Mouse (Mus musculus) frontal cortex, postnatal 25 days (tissue): ENCODE measurements around the gene Lair1.
"Not testable (repeated sequence)": the region's sequence is repeated elsewhere in the genome, so short reads cannot be mapped to it uniquely, and the experiment has no call there.

Experiments used
- DNase-seq, 2 experiments: peaks; one replicate each; pipeline ENCODE4 v3.0.0; 2022; ENCODE audit warnings: low spot score in 2 of 2

Gene Lair1

DNA sequence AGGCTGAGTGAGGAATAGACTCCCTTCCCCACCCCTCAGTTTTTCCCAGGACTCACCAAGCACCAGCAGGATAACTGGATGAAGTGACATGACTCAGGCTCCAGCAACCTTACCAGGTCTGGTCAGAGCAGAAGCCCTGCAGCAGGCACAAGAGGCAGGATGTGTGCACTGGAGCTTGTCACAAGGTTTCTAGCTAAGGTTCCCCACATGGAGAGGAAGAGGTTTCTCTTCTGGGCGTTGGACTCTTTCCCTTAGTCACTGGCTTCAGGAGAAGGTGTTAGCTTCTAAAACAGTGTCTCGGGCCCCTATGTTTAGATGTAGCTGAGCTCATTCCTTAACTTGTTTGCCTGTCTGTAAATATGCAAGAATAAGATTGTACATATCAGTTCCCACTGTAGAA, at the start of gene Lair1:
Gene Lair1, minus strand, starts transcription at position 192 of the 400 bp plus-strand sequence.
- DNase-seq, result no peak

DNA sequence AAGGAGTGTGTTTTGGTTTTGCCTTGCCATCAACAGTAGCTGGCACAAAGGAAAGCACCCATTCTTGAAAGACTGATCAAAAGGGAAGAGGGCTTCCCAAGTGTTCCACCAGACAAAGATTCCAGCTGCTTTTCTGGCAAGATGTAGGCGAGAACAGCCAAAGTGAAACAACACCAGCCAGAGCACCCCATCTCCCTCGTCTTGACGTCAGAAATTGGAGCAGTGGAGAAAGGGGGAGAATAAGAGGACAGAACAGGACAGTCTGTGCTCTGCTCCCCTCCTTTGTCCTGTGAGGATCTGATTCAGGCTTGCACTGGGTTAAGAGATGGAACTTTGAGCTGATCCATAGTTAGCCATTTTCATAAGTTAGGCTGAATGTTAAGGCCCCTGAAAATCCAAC, 48.8 kb upstream of the Lair1 start:
- DNase-seq, result no peak

DNA sequence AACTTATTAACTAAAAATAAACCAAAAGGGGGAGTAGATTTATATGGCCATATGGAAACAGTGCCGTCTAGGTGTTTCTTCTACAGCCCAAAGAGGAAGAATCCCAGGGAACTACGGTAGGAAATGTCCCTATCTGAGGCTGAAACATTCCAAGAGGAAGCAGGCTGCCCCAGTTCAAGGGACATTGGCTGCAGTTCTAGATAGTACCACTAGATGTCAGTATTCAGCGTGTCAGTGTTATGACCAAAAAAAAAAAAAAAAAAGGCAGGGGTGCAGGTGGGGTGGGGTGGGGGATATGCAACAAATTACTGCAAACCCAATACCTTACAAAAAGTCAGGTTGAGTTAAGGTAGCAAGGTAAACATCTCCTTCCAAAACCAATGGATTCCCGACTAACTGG, 40.4 kb upstream of the Lair1 start:
- DNase-seq, result no peak

DNA sequence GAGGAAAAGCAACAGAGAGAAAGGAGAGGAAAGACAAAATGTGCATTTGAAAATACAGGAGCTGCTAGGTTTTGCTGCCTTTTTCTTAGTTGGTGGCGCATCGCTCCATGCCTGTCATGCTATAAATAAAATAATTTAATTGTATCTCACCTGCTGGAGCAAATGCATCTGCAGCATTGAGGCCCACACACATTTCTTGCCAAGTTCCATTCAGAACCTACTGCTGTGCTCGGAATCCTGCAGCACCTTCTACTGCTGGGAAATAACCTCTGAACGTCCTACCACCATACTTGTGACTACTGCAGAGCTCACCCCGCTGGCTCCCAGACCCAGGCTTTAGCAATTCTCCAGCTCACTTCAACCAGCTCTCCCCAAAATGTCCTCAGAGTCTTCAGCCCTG, 38.1 kb upstream of the Lair1 start:
- no peak for DNase-seq

DNA sequence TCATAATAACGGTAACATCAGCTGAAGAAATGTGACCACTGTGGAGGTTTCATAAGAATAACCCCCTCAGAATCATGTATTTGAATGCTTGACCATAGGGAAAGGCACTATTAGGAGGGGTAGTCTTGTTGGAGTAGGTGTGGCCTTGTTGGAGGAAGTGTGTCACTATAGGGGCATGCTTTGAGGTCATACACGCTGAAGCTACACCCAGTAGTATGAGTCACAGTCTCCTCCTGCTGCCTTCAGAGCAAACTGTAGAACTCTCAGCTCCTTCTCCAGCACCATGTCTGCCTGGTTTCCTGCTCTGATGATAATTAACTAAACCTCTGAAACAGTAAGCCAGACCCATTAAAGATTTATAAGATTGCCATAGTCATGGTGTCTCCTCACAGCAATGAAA, 35.8 kb upstream of the Lair1 start:
- DNase-seq, result no peak

DNA sequence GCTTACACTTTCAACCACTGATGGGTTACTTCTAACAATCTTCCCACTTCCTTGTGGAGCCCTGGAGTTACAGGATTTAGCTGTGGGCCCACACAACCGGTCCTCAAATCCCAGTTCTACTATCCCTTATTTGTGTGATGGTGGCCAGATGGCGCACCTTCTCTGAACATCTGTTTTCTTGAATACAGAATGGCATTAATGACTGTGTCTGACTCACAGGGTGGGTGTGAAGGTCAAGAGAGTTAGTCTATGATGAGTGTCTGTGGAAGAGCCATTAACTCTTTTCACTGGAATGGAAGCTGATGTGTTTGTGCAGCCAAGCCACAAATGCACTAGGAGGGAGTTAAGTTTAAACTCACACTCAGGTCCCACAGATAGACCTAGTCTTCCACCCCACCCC, 35.3 kb upstream of the Lair1 start:
- DNase-seq, result no peak

DNA sequence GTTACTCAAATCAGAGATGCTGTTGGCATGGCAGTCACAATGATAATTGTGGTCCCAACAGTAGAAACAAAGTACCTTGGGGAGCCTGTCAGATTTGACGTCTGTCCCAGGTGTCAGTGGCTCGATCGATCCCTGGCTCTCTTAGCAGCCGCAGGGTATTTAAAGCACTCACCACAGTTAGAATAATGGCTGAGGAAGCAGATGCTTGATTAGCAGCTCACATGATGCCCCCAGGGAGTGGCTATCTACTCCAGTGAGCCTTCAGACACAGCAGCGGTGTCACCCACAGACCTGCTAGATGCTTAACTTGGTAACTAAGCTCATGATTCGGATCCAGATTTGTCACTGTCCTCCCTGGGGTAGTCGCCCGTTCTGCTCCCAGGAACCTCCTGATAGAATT, 28.2 kb upstream of the Lair1 start:
- no peak for DNase-seq

DNA sequence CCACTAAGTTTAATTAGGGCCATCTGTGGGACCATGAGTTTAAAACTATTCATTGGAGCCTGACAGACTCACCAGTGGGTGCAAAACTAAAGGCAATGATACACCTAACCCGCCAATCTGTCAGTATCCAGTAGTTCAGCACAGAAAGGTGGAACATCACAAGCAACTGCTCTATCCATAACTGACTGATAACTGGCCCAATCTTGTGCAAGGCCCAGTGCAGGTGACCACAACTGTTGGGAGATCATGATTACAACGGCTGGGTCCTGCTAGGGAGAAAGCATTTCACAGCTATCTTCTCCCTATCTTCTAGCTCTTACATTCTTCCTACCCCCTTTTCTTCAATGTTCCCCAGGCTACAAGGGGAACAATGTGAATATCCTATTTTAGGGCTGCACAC, 25.7 kb upstream of the Lair1 start:
- no peak for DNase-seq

DNA sequence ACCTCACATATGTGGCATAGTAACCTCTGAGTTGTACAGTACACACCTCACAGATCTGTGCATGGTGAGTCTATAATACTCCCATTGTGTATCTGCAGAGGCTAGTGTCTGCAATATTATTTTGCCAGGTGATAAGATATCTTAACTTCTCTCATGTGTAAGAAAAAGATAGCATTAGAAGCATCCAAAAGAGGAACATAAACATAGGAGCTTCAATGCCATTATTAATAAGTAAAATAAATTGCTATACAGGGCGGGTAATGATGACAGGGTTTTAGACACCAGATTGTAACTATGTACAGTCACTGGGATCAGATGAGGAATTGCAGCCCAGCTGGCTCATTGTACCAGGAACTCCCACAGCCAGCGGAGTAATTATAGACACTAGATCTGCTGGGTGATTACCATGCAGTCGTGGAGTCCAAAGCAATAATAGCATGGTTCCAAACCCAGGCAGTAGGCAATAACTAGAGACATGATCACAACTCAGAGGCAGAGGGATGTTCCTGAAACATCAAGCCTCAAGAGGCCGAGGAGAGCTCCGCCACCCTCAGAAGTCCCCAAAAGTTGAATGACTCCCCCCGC, 25.0 kb upstream of the Lair1 start:
- no peak for DNase-seq

DNA sequence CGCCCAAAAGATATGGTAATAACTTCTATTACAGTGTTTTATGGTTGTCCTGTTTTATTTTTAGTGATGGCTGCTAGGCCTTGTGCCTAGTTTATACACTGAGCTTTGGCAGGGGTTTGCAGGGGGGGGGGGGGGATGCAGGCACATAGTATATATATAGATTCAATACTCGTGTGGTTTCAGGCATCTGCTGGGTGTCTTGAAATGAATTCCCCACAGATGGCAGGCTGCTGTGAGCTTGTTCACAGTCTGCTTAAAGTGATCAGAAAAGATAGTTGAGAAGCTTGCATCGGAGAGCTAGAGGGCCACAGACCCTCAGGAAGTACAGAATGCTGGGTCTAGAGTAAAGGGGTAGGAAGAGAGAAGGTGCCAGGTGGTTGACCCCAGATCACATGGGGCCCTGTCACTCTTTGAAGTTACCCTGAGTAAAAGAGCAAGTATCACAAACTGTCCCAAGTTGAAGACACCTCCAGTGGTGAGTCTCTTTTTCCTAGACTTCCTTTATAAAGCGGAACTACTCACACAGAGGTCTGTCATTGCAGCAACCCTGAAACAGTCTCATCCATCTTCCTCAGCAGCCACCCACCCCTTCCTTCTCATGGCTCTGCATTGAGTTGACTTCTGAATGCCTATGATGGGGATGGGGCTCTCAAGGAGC, 24.4 kb upstream of the Lair1 start:
- DNase-seq, result peak in 1 of 2 experiments; percentile 35

DNA sequence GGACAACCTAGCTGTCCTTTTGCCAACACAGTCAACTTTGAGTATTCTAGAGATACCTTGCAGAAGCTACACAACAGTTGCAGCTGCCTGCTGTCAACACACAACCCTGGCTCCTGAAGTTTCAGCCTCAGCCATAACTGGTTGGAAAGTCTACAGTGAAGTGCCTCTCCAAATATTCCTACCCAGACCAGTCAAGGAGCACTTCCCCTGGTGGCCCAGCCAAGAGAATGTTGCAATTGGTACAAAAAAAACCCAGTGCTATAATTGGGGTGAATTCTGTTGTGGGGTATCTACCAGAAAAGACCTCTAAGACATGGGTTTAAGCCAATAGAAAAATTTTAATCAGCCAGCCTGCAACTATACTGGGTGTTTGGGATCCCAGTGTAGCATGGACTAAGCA, 22.6 kb upstream of the Lair1 start:
- no peak for DNase-seq

DNA sequence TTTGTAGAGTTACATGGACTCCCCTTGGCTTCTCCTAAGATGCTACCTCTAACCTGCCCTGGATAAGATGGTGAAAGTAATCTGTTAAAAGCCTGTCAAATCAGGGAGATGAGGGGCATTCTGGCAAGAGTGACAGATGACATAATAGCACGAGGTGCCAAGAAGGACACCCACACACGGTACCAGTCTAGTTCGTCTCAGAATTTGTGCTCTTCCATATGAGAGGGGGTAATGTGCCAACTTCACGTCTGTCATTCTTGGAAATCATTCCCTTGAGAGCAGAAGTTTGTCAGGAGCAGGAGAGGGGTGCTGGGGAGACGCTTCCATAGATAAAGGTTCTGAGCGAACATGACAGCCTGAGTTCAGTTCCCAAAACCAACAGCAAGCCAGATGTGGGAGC, 21.2 kb upstream of the Lair1 start:
- DNase-seq, result no peak

DNA sequence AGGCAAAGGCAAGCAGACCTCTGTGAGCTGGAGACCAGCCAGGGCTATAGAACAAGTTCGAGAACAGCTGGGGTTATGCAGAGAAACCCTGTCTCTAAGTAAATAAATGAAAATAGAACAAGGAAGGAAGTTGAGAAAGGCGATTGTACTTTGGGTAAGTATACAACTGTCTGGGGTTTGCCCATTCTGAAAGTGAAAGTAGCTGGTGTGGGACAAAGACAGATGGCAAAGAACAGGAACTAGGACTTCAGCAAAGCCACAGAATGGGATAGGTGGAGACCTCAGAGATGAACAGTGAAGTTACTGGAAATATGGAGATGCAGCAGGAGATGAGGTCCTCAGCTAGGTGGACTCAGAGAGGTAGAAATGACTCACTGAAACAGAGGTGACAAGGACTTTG, 19.8 kb upstream of the Lair1 start:
- DNase-seq, result no peak

DNA sequence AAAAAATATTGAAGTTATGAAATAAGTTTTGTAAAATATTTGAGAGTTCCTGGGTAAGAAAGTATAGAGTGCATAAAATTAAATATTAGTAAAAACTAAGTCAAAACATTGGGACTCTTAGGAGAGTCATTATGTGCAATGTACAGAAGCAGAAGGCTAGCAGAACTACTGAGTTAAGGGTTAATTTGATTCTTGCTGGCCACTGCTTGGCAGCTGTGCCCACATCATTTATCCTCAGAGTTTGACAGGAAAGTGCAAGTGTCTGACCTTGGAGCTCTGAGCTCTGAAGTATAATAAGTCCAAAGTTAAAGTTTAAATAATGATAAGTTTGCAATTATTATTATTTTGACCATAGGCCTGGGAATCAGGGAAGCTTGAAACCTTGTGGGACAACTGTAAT, 18.7 kb upstream of the Lair1 start:
- no peak for DNase-seq

DNA sequence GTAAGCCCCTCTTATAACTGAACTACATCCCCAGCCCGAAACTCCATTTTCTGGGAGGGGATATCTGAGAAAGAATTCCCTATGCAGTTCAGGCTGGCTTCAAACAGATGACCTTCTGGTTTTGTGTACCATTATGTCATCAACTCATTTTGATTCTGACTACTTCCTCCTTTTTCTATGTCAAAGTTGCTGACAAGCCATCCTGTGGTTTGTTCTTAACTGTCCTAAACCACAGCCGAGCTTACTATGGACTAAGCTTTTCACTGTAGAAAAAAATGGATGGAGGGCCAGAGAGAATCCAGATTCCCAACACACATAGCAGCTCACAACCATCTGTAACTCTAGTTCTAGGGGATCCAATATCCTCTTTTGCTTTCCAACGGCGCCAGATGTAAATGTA, 17.5 kb upstream of the Lair1 start:
- no peak for DNase-seq

DNA sequence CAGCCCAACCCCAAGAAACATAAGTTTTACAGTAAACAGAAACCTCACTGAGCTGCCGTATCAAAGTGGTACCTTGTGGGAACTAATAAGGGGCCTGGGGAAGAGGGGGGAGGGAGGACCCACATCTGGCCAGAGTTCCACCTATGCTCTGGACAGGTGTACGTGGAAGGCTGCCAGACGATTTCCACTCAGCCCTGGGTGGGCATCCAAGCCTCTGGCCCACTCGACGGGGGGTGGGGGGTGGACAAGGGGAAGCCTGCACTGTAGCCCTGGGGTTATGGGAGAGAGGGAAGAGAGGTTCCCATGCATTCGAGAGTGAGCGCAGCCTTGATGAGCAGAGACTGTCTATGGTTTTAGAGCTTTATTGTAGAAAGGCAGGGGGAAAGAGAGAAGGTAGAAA, 16.5 kb upstream of the Lair1 start:
- DNase-seq, result no peak

DNA sequence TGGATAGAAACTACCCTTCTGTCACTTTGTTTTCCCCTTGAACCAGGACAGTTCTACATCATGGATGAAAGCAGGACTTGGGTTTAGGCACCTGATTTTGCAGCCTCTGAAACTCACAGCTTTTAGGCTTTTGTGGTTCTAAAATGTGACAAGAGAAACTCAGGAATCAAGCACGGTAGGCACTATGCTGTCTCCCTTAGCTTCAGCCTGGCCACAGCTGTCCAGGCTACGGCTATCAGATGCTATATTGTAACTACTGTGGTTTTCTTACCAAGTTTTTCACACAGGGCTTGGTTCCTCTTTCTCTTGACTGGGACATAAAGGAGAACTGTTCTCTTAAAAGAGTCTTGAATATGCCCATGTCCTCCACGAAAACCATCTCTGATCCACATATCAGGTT, 10.1 kb upstream of the Lair1 start:
- DNase-seq, result no peak

DNA sequence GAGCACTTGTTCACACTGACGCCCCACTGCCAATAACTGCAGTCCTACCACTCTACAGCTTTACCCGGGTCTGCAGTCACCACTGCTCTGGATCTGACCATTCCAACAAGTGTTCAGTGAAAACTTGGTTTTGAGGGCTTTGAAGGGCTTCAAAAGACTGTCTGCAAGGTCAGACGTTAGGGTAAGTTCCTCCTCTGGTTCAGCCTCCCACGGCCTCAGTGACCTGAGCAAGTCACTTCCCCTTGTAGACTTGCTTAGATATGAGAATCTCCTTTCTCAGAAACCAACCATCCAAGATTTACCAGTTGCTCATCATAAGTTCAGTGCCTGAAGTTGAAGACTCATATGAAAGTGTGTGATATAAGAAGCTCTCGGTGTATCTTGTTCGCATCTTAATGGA, 8.1 kb upstream of the Lair1 start:
- no peak for DNase-seq

DNA sequence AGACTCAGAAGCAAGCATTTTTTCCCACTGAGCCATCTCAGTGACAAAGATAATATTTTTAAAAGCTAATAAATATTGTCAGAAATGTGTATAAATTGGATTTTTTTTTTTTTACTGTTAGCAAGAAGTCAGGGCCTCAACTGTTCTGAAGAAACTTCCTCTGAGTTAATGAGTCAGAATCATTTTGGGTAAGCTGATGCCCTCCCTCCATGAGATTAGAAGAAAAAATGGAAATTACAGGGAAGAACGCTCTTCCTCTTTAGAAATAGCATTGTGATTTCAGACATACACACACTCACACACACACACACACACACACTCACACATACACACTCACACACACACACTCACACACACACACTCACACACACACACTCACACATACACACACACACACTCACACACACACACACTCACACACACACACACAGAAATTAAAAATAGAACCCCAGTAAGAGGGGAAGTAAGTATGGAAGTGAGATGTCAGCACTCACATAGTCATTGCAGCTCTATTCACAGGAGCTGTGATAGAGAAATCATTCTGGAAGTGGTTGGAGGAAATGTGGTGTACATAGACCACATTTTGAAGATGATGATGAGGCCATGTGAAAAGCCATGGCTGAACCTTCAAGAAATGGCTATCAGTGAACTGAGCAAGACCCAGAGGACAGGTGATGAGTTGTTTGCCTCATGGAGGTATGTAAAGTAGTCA, 866 bp upstream of the Lair1 start:
- DNase-seq, result no peak

DNA sequence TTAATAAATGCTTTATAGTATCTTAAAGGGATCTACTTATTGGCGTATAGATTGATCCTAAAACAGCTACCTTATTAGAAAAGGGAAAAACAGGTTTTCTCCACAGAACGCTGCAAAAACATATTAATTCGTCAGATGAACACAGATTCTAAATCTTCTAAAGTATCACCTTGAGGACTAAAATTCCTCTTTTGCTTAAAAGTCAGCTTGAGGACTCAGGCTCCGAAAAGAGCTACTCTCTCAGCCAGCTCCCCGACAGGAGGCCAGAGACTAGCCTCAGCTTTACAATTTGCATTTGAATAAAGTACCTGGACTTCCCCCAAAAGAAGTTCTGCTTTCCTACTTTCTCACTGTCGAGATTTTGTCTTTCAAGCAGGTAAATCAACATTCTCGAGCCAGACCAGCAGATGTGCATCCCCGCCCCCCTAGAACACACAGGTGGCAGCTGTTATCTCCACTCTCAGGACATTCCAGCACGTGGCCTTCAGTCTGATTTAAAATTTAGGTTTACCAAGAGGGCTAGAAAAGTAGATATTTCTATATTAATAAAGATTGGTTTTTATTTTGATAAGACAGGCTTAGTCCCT, 2.3 kb downstream of the Lair1 start:
- DNase-seq, result not testable (repeated sequence)

DNA sequence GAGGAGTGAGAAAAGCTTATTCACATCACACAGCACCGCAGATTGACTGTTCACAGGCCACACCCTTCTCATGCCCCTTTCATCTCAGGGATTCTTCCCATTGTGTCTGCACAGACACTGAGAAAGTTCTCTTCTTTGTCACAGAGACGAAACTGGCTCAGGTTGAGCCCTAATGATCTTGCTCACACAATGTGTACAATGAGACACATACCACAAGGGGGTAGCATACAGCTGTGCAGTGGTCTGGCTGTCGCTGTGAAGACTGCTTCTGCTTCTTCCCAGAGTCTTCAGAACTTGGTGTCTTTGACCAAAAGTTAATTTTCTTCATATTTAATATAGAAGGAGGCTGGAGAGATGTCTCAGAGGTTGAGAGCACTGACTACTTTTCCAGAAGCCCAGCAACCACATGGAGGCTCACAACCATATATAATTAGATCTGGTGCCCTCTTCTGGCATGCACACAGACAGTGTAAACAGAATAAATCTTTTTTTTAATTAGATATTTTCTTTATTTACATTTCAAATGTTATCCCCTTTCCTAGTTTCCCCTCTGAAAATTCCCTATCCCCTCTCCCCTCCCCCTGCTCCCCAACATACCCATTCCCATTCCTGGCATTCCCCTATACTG, 36.1 kb downstream of the Lair1 start:
- peak in 1 of 2 experiments; percentile 13 for DNase-seq

DNA sequence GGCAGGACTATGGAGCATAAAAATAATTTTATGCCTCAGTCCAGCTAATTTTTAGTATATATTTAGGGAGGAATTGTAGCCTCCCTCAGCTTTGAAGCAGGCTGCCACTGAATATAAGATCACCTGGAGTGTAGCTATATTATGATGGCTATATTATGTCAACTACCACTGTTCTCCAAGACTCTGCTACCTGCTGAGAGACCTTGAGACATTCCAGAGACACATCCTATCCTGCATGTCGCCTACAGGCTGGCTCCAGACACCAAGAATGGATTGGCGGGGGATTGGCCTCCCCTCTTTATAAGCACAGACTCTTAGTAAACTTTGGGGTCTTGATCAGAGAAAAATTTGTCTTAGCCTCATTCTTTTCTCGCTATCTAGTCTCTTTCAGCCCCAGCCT, 58.4 kb downstream of the Lair1 start:
- not testable (repeated sequence) for DNase-seq

DNA sequence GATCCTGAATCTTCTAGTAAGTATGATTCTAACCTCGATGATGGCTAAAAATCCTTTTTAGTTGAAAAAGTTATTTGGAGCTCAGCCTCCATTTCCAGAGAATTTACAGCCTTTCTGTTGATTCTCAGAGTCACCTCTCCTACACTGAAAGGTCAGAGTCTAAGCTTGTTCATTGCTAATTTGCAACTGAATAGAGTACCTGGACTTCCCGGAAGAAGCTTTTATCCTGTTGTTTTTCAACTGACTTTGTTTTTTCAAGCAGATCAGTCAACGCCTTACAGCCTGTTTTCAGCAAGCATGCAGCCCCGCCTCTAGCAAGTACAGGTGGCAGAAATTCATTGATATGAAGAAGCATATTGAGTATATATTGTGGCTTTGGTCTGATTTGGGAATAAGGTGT, 59.0 kb downstream of the Lair1 start:
- not testable (repeated sequence) for DNase-seq
